Mouse (Mus musculus) ES-Bruce4 (cell line): ENCODE results near the gene Fgfr2. TPM values are rescaled to one million over a fixed set of nuclear protein-coding genes. Genes with fewer than 3 reads are reported as not detected.

ENCODE experiments used
- H3K27ac ChIP-seq: 2 replicates; pipeline ENCODE4 v1.5.1; 2012; ENCODE audit warnings: low read length, inconsistent platforms; ENCODE audit not compliant: insufficient read depth
- H3K27me3 ChIP-seq: 2 replicates; pipeline ENCODE4 v1.6.1; 2012; ENCODE audit warnings: mild to moderate bottlenecking, low read length, inconsistent platforms; ENCODE audit not compliant: control insufficient read depth, poor library complexity, insufficient read depth, severe bottlenecking
- H3K36me3 ChIP-seq: 2 replicates; pipeline ENCODE4 v1.6.1; 2012; ENCODE audit warnings: inconsistent platforms, mild to moderate bottlenecking, low read length, moderate library complexity; ENCODE audit not compliant: control insufficient read depth, poor library complexity, insufficient read depth, severe bottlenecking
- H3K4me1 ChIP-seq: one replicate; pipeline ENCODE4 v1.8.1; 2011; ENCODE audit warnings: low read length; ENCODE audit not compliant: control insufficient read depth, insufficient read depth
- H3K4me3 ChIP-seq: 2 replicates; pipeline ENCODE4 v1.5.1; 2011; ENCODE audit warnings: low read depth, mild to moderate bottlenecking, low read length
- H3K9ac ChIP-seq: 2 replicates; pipeline ENCODE4 v1.6.1; 2012; ENCODE audit warnings: low read depth, mild to moderate bottlenecking, inconsistent platforms; ENCODE audit not compliant: poor library complexity, severe bottlenecking
- H3K9me3 ChIP-seq: replicated peaks from 2 replicates; pipeline ENCODE4 v1.6.1; 2012; ENCODE audit warnings: mild to moderate bottlenecking, low read length, inconsistent platforms; ENCODE audit not compliant: control insufficient read depth, poor library complexity, insufficient read depth, severe bottlenecking
- CTCF ChIP-seq: IDR thresholded peaks from one replicate; pipeline ENCODE4 v1.8.1; 2011; ENCODE audit warnings: low read depth, low read length
- EP300 ChIP-seq: IDR thresholded peaks from 2 replicates; pipeline ENCODE4 v1.6.1; 2011; ENCODE audit warnings: low read depth, low read length; ENCODE audit not compliant: insufficient read depth
- POLR2A ChIP-seq: IDR thresholded peaks from one replicate; pipeline ENCODE4 v1.8.1; 2011; ENCODE audit warnings: low read length; ENCODE audit not compliant: insufficient read depth
- polyA plus RNA-seq: library from polyadenylated mRNA; stranded (reverse); fragments of >200 nt; gene quantifications from 2 replicates; pipeline ENCODE4 v1.2.4, GENCODE M21; 2011; ENCODE audit warnings: low read depth; ENCODE audit not compliant: missing spikeins, insufficient read depth, insufficient read length

Gene Fgfr2
- polyA plus RNA-seq, 1 experiment: 34.8 TPM

DNA sequence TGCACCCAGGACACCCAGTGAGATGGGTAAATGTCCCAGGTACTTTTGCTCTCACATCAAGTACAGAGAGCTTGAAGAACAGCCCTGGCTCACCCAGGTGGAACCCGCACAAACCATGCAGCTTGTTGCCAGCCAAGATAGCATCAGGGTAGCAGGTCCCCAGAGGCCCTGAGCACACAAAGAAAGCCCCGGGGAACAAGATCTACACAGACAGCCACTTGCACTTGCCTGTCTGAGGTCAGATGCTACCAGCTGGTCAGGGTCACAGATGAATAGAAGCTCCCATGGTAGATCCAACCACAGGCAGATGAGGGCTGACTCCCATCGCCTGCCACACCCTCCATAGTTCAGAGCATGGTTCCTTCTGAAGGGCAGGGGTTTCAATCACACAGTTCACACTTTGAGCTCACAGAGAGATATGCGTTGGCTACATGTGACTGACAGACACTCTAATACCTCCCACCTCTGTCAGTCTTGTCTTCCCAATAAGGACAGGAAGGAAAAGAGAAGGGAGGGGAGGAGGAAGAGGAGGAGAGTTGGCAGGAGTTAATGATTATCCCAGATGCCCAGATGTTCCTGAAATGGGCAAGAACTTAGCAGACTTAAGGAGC is 642.3 kb downstream of the Fgfr2 start:
- Histone ChIP-seq H3K9me3 (no peaks in the 10 kb centered on the region), H3K27ac (no peak overlapping the region), H3K27me3 (no peaks in the 10 kb centered on the region), H3K36me3 (no peaks in the 10 kb centered on the region), H3K4me3 (no peak overlapping the region), H3K9ac (no peak overlapping the region), H3K4me1 (no peaks in the 10 kb centered on the region)
- TF ChIP-seq CTCF: no peak
- TF ChIP-seq POLR2A: no peak
- TF ChIP-seq EP300: no peak

GRCm38 (mm10) chr7:132478295-132478809 is 644.8 kb downstream of the Fgfr2 start:
- no peaks in the 10 kb centered on the region for H3K36me3 ChIP-seq
- H3K4me1 ChIP-seq: no peaks in the 10 kb centered on the region
- H3K27ac ChIP-seq: no peak overlapping the region
- H3K27me3 ChIP-seq: no peaks in the 10 kb centered on the region
- TF ChIP-seq EP300 (no peak), POLR2A (no peak), CTCF (no peak)
- no peak overlapping the region for H3K9ac ChIP-seq
- no peak overlapping the region for H3K4me3 ChIP-seq
- H3K9me3 ChIP-seq: no peaks in the 10 kb centered on the region

DNA sequence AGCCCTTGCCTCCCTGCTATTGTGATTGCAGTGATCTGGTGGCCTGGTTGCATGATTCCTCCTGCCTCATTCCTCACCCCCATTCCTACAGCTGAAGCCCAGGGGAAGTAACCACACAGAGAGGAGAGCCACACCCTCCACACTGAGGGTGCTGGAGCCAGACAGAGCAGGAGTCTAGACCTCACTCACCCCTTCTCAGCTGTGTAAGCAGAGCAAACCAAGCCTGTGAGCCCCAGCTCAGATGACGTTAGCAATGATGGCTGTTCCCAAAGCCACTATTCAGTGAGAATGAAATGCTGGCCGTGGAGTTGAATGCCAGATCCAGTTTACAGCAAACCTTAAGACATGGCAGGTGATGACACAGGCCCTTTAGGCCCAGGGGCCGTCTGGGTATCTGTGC is 645.4 kb downstream of the Fgfr2 start:
- Histone ChIP-seq H3K36me3 (no peaks in the 10 kb centered on the region), H3K4me1 (no peaks in the 10 kb centered on the region), H3K9me3 (no peaks in the 10 kb centered on the region), H3K27ac (no peak overlapping the region), H3K9ac (no peak overlapping the region), H3K27me3 (no peaks in the 10 kb centered on the region), H3K4me3 (no peak overlapping the region)
- TF ChIP-seq EP300 (no peak), POLR2A (no peak), CTCF (no peak)

DNA sequence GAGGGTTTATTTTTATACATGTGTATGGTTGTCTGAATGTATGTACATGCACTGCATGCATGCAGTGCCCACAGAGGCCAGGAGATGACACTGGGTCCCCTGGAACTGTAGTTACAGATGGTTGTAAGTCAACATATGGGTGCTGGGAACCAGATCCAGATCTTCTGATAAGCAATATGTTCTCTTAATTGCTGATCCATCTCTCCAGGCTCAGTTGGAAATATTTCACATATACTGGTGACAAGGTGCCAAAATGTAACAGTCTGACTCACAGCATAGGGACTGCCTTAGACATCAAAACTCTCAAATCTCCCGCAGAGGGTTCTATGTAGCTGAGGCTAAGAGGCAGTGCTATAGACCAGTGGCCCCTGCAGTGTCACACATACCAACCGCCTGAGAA is 646.7 kb downstream of the Fgfr2 start:
- H3K36me3 ChIP-seq: no peaks in the 10 kb centered on the region
- no peaks in the 10 kb centered on the region for H3K9me3 ChIP-seq
- H3K27me3 ChIP-seq: no peaks in the 10 kb centered on the region
- H3K9ac ChIP-seq: no peak overlapping the region
- TF ChIP-seq POLR2A (no peak), EP300 (no peak), CTCF (no peak)
- H3K4me3 ChIP-seq: no peak overlapping the region
- no peak overlapping the region for H3K27ac ChIP-seq
- no peaks in the 10 kb centered on the region for H3K4me1 ChIP-seq

- no peaks in the 10 kb centered on the region for H3K9me3 ChIP-seq
- H3K4me3 ChIP-seq: no peak overlapping the region
- no peak overlapping the region for H3K9ac ChIP-seq
- H3K27ac ChIP-seq: no peak overlapping the region
- H3K27me3 ChIP-seq: no peaks in the 10 kb centered on the region
- TF ChIP-seq CTCF (peak; percentile 78), POLR2A (no peak)
- no peaks in the 10 kb centered on the region for H3K36me3 ChIP-seq
- no peaks in the 10 kb centered on the region for H3K4me1 ChIP-seq
These were observed 648.1 kb downstream of the Fgfr2 start for GRCm38 (mm10) chr7:132475069-132475468.

DNA sequence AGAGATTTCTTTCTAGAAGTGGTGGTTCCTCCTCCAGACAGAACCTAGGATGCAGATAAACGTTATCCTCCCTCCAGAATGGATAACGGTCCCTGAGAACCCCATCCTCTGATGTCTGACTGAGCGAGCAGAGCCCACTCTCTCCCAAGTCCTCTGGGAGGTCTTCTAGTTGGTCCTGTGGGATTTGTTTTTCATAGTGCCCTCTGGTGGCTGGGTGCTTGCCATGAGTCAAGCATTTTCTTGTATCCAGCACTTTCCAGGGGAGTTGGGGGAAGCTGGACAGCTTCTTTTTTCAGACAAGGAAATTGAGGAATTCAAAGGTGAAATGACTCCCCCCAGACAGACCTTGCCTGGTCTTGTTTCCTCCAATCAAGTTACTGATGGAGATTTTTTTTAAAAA is 651.8 kb downstream of the Fgfr2 start:
- Histone ChIP-seq H3K4me3 (no peak overlapping the region), H3K27me3 (no peaks in the 10 kb centered on the region), H3K27ac (no peak overlapping the region), H3K36me3 (no peaks in the 10 kb centered on the region), H3K9ac (no peak overlapping the region), H3K9me3 (no peaks in the 10 kb centered on the region), H3K4me1 (no peaks in the 10 kb centered on the region)
- TF ChIP-seq CTCF: no peak
- TF ChIP-seq POLR2A: no peak
- no peak for TF ChIP-seq EP300
